Mouse (Mus musculus): Measurements from ENCODE around the gene Olfr574. TPM values are rescaled to one million over a fixed set of nuclear protein-coding genes. Genes with fewer than 3 reads are reported as not detected.

The Olfr574 gene
- total and polyA plus RNA-seq, 2 experiments, result not detected

DNA sequence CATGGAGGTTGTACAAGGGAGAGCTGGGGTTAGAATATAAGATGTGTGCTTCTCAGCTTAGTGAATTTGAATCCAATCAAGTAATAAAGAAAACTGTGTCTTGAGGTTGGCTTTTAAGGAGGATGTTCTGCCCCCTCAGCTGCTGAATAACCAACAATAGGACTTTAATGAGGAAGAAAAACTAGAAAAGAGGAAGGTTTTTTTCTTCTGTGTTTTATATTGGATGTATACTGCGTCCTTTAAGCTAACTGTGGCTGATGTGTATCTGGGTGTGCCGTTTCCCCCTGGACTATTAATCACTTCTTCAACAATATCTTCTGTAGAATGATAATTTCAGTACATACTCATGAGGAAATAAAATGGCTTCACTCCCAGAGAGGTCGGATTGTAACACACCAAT, 21.2 kb upstream of the Olfr574 start:
- no peaks in the 10 kb centered on the region for H3K36me3 ChIP-seq (ENCODE audit: control insufficient read depth, insufficient read depth, low read length)
- no peaks in the 10 kb centered on the region for H3K4me1 ChIP-seq (ENCODE audit: control insufficient read depth, insufficient read depth, low read length)
- no peaks in the 10 kb centered on the region for H3K27me3 ChIP-seq (ENCODE audit: control insufficient read depth, insufficient read depth, low read length)
- no peak overlapping the region for H3K27ac ChIP-seq (replicated peaks; ENCODE audit: insufficient read depth, low read depth, low read length)
- H3K79me2 ChIP-seq (ENCODE audit: control insufficient read depth, insufficient read depth, low read length), result no peaks in the 10 kb centered on the region
- TF ChIP-seq POLR2A (IDR thresholded peaks at IDR 0.05; ENCODE audit: extremely low read depth, insufficient read depth, low read length), result no peak
- no peak for TF ChIP-seq CTCF (IDR thresholded peaks at IDR 0.05; ENCODE audit: low read depth, low read length)
- H3K9ac ChIP-seq (ENCODE audit: low read depth, low read length), result no peak overlapping the region
- 68% methylated on average over 3 of the region's 3 CpGs for WGBS
- no peak for DNase-seq (ENCODE audit: extremely low read depth, low read depth, low spot score)
- no peak overlapping the region for H3K4me3 ChIP-seq (ENCODE audit: insufficient read depth, low read depth, low read length)

DNA sequence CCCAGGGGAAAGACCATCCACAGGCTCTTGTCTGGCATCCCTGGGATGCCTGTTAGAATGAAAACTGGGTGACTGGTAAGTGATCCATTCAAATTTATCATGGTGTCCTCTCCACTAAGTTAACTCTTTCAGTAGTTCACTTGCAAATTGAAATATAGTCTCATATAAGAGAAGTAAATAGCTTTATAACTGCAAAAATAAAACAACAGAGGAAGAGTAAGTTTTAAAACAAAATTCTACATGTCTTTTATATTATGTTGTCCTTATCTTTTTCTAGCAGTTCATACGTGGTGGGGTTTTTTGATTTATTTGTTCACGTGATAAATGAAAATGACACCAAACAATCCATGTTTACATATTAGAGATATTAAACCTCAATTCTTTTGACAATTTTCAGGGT, 5.8 kb upstream of the Olfr574 start, which contains the start of gene Olfr573-ps1:
Gene Olfr573-ps1 (minus strand): TSS at position 101 of the 400 bp plus-strand sequence.
- no peaks in the 10 kb centered on the region for H3K27me3 ChIP-seq (ENCODE audit: control insufficient read depth, insufficient read depth, low read length)
- no peak for DNase-seq (ENCODE audit: extremely low read depth, low read depth, low spot score)
- no peak for TF ChIP-seq CTCF (IDR thresholded peaks at IDR 0.05; ENCODE audit: low read depth, low read length)
- TF ChIP-seq POLR2A (IDR thresholded peaks at IDR 0.05; ENCODE audit: extremely low read depth, insufficient read depth, low read length), result no peak

DNA sequence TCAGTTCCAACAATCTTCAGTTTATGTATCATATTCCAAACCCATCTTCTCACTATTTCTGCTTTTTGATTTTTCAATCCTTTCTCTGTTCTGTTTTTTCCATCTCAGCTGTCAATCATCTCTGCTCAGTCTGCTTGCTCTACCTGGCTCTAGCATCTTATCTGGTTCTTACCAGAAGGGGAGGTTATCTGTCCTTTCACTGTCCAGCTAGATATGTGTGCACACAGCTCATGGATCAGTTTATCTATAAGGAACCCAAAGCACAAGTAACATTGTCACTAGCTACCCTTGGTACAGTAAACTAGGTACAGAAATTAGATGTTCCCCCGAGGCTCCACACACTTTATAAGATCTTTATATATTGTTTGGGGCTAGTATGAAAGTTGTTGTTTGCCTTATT, 4.8 kb upstream of the Olfr574 start:
- DNase-seq (ENCODE audit: extremely low read depth, low read depth, low spot score), result no peak
- 82% methylated on average over 1 of the region's 1 CpGs for WGBS
- Histone ChIP-seq H3K4me1 (ENCODE audit: control insufficient read depth, insufficient read depth, low read length) (no peaks in the 10 kb centered on the region), H3K4me3 (ENCODE audit: insufficient read depth, low read depth, low read length) (no peak overlapping the region), H3K79me2 (ENCODE audit: control insufficient read depth, insufficient read depth, low read length) (no peaks in the 10 kb centered on the region), H3K36me3 (ENCODE audit: control insufficient read depth, insufficient read depth, low read length) (no peaks in the 10 kb centered on the region), H3K9ac (ENCODE audit: low read depth, low read length) (no peak overlapping the region), H3K27ac (replicated peaks; ENCODE audit: insufficient read depth, low read depth, low read length) (no peak overlapping the region), H3K27me3 (ENCODE audit: control insufficient read depth, insufficient read depth, low read length) (no peaks in the 10 kb centered on the region)
- TF ChIP-seq CTCF (IDR thresholded peaks at IDR 0.05; ENCODE audit: low read depth, low read length) (no peak), POLR2A (IDR thresholded peaks at IDR 0.05; ENCODE audit: extremely low read depth, insufficient read depth, low read length) (no peak)

More for the DNA sequence above, 5.8 kb upstream of the Olfr574 start, which contains the start of gene Olfr573-ps1:
- Histone ChIP-seq H3K4me3 (ENCODE audit: insufficient read depth, low read depth, low read length) (no peak within 1 kb of the TSS), H3K36me3 (ENCODE audit: control insufficient read depth, insufficient read depth, low read length) (no peaks in the 10 kb centered on the region), H3K27ac (replicated peaks; ENCODE audit: insufficient read depth, low read depth, low read length) (no peak within 1 kb of the TSS), H3K9ac (ENCODE audit: low read depth, low read length) (no peak within 1 kb of the TSS), H3K4me1 (ENCODE audit: control insufficient read depth, insufficient read depth, low read length) (no peaks in the 10 kb centered on the region), H3K79me2 (ENCODE audit: control insufficient read depth, insufficient read depth, low read length) (no peaks in the 10 kb centered on the region)
- WGBS, result 79% methylated on average over 2 of the region's 2 CpGs

DNA sequence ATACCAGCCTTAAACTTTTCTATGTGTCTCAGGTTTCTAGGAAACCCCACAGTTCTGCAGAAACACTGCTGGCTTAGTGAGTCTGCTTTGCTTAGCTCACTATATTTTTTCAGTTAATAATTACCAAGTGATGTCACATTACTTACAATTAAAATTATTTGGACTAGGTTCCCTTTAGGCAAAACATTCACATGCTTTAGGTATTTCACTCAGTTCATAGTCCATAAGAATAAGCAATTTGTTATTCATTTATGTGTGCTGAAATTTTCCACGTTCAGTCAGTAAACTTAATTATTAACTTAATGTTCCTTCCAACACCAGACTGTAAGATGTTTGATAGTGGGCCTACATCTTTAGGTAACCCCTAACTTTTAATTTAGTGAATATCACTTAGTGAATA, 2.5 kb downstream of the Olfr574 start:
- no peak overlapping the region for H3K27ac ChIP-seq (replicated peaks; ENCODE audit: insufficient read depth, low read depth, low read length)
- no peaks in the 10 kb centered on the region for H3K36me3 ChIP-seq (ENCODE audit: control insufficient read depth, insufficient read depth, low read length)
- H3K9ac ChIP-seq (ENCODE audit: low read depth, low read length), result no peak overlapping the region
- H3K4me3 ChIP-seq (ENCODE audit: insufficient read depth, low read depth, low read length), result no peak overlapping the region
- no peak for TF ChIP-seq CTCF (IDR thresholded peaks at IDR 0.05; ENCODE audit: low read depth, low read length)
- no peak for TF ChIP-seq POLR2A (IDR thresholded peaks at IDR 0.05; ENCODE audit: extremely low read depth, insufficient read depth, low read length)
- WGBS, result 29% methylated on average over 1 of the region's 1 CpGs
- no peaks in the 10 kb centered on the region for H3K4me1 ChIP-seq (ENCODE audit: control insufficient read depth, insufficient read depth, low read length)
- DNase-seq (ENCODE audit: extremely low read depth, low read depth, low spot score), result no peak
- H3K79me2 ChIP-seq (ENCODE audit: control insufficient read depth, insufficient read depth, low read length), result no peaks in the 10 kb centered on the region
- H3K27me3 ChIP-seq (ENCODE audit: control insufficient read depth, insufficient read depth, low read length), result no peaks in the 10 kb centered on the region

DNA sequence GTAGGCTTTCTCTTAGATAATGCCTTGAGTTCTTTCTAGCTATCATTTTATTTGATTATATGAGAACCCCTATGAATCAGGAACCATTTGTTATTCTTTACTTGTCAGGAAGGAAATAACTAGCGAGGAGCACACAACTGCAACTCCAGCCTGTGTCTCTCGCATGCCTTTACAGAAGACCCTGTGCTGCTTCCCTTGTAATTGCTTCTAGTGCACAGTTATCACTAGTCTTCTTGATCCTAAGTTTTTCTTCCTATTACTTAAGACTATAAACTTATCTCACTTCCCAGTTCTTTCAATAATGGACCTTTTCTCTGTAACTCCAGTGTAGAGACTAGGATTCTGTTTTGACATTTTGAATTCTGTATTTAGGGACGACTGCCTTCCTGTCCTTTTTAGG, 9.9 kb downstream of the Olfr574 start:
- TF ChIP-seq CTCF (IDR thresholded peaks at IDR 0.05; ENCODE audit: low read depth, low read length) (no peak), POLR2A (IDR thresholded peaks at IDR 0.05; ENCODE audit: extremely low read depth, insufficient read depth, low read length) (no peak)
- Histone ChIP-seq H3K4me3 (ENCODE audit: insufficient read depth, low read depth, low read length) (no peak overlapping the region), H3K4me1 (ENCODE audit: control insufficient read depth, insufficient read depth, low read length) (no peaks in the 10 kb centered on the region), H3K9ac (ENCODE audit: low read depth, low read length) (no peak overlapping the region), H3K36me3 (ENCODE audit: control insufficient read depth, insufficient read depth, low read length) (no peaks in the 10 kb centered on the region), H3K79me2 (ENCODE audit: control insufficient read depth, insufficient read depth, low read length) (no peaks in the 10 kb centered on the region), H3K27ac (replicated peaks; ENCODE audit: insufficient read depth, low read depth, low read length) (no peak overlapping the region), H3K27me3 (ENCODE audit: control insufficient read depth, insufficient read depth, low read length) (no peaks in the 10 kb centered on the region)
- WGBS, result 77% methylated on average over 3 of the region's 3 CpGs
- DNase-seq (ENCODE audit: extremely low read depth, low read depth, low spot score), result no peak

DNA sequence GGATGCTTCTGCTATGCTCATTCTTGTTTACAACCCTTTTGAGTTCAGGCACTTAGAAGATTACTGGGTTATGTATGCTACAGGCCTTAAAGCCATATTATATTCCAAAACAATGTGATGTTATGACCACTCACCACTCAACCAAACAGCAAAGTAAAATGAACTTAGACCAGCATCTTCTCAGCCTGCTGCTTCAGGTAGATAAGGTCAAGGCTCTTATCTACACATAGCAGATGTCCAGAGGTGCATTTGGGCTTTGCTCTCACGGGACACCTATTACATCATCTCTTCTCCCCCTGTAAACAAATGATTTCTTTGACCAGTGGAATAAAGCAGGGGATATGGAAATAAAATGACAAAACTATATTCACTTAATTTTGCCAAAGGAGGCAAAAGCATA, 10.3 kb downstream of the Olfr574 start, which contains the start of gene Olfr575:
Gene Olfr575 (minus strand): TSS at position 183 of the 400 bp plus-strand sequence.
- Histone ChIP-seq H3K27ac (replicated peaks; ENCODE audit: insufficient read depth, low read depth, low read length) (no peak within 1 kb of the TSS), H3K36me3 (ENCODE audit: control insufficient read depth, insufficient read depth, low read length) (no peaks in the 10 kb centered on the region), H3K79me2 (ENCODE audit: control insufficient read depth, insufficient read depth, low read length) (no peaks in the 10 kb centered on the region), H3K4me3 (ENCODE audit: insufficient read depth, low read depth, low read length) (no peak within 1 kb of the TSS), H3K4me1 (ENCODE audit: control insufficient read depth, insufficient read depth, low read length) (no peaks in the 10 kb centered on the region), H3K9ac (ENCODE audit: low read depth, low read length) (no peak within 1 kb of the TSS), H3K27me3 (ENCODE audit: control insufficient read depth, insufficient read depth, low read length) (no peaks in the 10 kb centered on the region)
- TF ChIP-seq POLR2A (IDR thresholded peaks at IDR 0.05; ENCODE audit: extremely low read depth, insufficient read depth, low read length), result no peak
- TF ChIP-seq CTCF (IDR thresholded peaks at IDR 0.05; ENCODE audit: low read depth, low read length), result no peak
- WGBS, result 11% methylated on average over 1 of the region's 1 CpGs
- no peak for DNase-seq (ENCODE audit: extremely low read depth, low read depth, low spot score)
